Mouse (Mus musculus): Measurements from ENCODE around the gene Psg17. TPM values are rescaled to one million over a fixed set of nuclear protein-coding genes. Genes with fewer than 3 reads are reported as not detected.
"Not testable (repeated sequence)": the region's sequence is repeated elsewhere in the genome, so short reads cannot be mapped to it uniquely, and the experiment has no call there.

The Psg17 gene
- polyA plus RNA-seq, 1 experiment = not detected

GRCm38 (mm10) chr7:18832298-18832697 lies 10.9 kb upstream of the Psg17 start:
- no peaks in the 10 kb centered on the region for H3K4me1 ChIP-seq (ENCODE audit: control insufficient read depth, insufficient read depth, low read length)
- no peak for TF ChIP-seq CTCF (IDR thresholded peaks at IDR 0.05; ENCODE audit: low read depth, low read length)
- TF ChIP-seq POLR2A (IDR thresholded peaks at IDR 0.05; ENCODE audit: borderline replicate concordance, low read depth, low read length) = no peak
- no peak overlapping the region for H3K27ac ChIP-seq (ENCODE audit: insufficient read depth, low read depth, low read length)
- H3K4me3 ChIP-seq (ENCODE audit: insufficient read depth, low read length) = no peak overlapping the region

GRCm38 (mm10) chr7:18829545-18829944 lies 8.1 kb upstream of the Psg17 start:
- H3K4me1 ChIP-seq (ENCODE audit: control insufficient read depth, insufficient read depth, low read length) = no peaks in the 10 kb centered on the region
- TF ChIP-seq POLR2A (IDR thresholded peaks at IDR 0.05; ENCODE audit: borderline replicate concordance, low read depth, low read length) (no peak), CTCF (IDR thresholded peaks at IDR 0.05; ENCODE audit: low read depth, low read length) (no peak)
- no peak overlapping the region for H3K4me3 ChIP-seq (ENCODE audit: insufficient read depth, low read length)
- H3K27ac ChIP-seq (ENCODE audit: insufficient read depth, low read depth, low read length) = no peak overlapping the region

- TF ChIP-seq CTCF (IDR thresholded peaks at IDR 0.05; ENCODE audit: low read depth, low read length) (no peak; the same call in 1 of the 2 replicates), POLR2A (IDR thresholded peaks at IDR 0.05; ENCODE audit: borderline replicate concordance, low read depth, low read length) (no peak)
- Histone ChIP-seq H3K4me3 (ENCODE audit: insufficient read depth, low read length) (no peak overlapping the region), H3K27ac (ENCODE audit: insufficient read depth, low read depth, low read length) (no peak overlapping the region), H3K4me1 (ENCODE audit: control insufficient read depth, insufficient read depth, low read length) (no peaks in the 10 kb centered on the region)
These were observed 7.2 kb upstream of the Psg17 start for GRCm38 (mm10) chr7:18828592-18828991.

- H3K4me3 ChIP-seq (ENCODE audit: insufficient read depth, low read length) = no peak overlapping the region
- no peaks in the 10 kb centered on the region for H3K4me1 ChIP-seq (ENCODE audit: control insufficient read depth, insufficient read depth, low read length)
- TF ChIP-seq CTCF (IDR thresholded peaks at IDR 0.05; ENCODE audit: low read depth, low read length) (no peak), POLR2A (IDR thresholded peaks at IDR 0.05; ENCODE audit: borderline replicate concordance, low read depth, low read length) (no peak)
These were observed 6.6 kb upstream of the Psg17 start for GRCm38 (mm10) chr7:18827792-18828546.

GRCm38 (mm10) chr7:18818301-18818700 lies 3.1 kb downstream of the Psg17 start:
- TF ChIP-seq CTCF (IDR thresholded peaks at IDR 0.05; ENCODE audit: low read depth, low read length) (no peak), POLR2A (IDR thresholded peaks at IDR 0.05; ENCODE audit: borderline replicate concordance, low read depth, low read length) (no peak)
- H3K4me3 ChIP-seq (ENCODE audit: insufficient read depth, low read length) = no peak overlapping the region
- H3K4me1 ChIP-seq (ENCODE audit: control insufficient read depth, insufficient read depth, low read length) = no peaks in the 10 kb centered on the region
- H3K27ac ChIP-seq (ENCODE audit: insufficient read depth, low read depth, low read length) = no peak overlapping the region

More at GRCm38 (mm10) chr7:18827792-18828546, 6.6 kb upstream of the Psg17 start:
- H3K27ac ChIP-seq (ENCODE audit: insufficient read depth, low read depth, low read length) = no peak overlapping the region

GRCm38 (mm10) chr7:18803526-18803925 lies 17.9 kb downstream of the Psg17 start:
- H3K4me3 ChIP-seq (ENCODE audit: insufficient read depth, low read length) = no peak overlapping the region
- TF ChIP-seq POLR2A (IDR thresholded peaks at IDR 0.05; ENCODE audit: borderline replicate concordance, low read depth, low read length) = no peak
- TF ChIP-seq CTCF (IDR thresholded peaks at IDR 0.05; ENCODE audit: low read depth, low read length) = no peak
- H3K27ac ChIP-seq (ENCODE audit: insufficient read depth, low read depth, low read length) = no peak overlapping the region
- H3K4me1 ChIP-seq (ENCODE audit: control insufficient read depth, insufficient read depth, low read length) = no peaks in the 10 kb centered on the region

- no peak for TF ChIP-seq POLR2A (IDR thresholded peaks at IDR 0.05; ENCODE audit: borderline replicate concordance, low read depth, low read length)
- TF ChIP-seq CTCF (IDR thresholded peaks at IDR 0.05; ENCODE audit: low read depth, low read length) = no peak
- Histone ChIP-seq H3K4me3 (ENCODE audit: insufficient read depth, low read length) (no peak overlapping the region), H3K27ac (ENCODE audit: insufficient read depth, low read depth, low read length) (no peak overlapping the region), H3K4me1 (ENCODE audit: control insufficient read depth, insufficient read depth, low read length) (no peaks in the 10 kb centered on the region)
These were observed 22.3 kb downstream of the Psg17 start for GRCm38 (mm10) chr7:18799129-18799528.

GRCm38 (mm10) chr7:18798420-18798819 lies 23.0 kb downstream of the Psg17 start, which contains the start of gene Psg19:
Psg19 (minus strand) TSS chr7:18798520.
- H3K27ac ChIP-seq (ENCODE audit: insufficient read depth, low read depth, low read length) = no peak within 1 kb of the TSS

GRCm38 (mm10) chr7:18790671-18791070 lies 30.7 kb downstream of the Psg17 start:
- not testable (repeated sequence) for H3K27ac ChIP-seq (ENCODE audit: insufficient read depth, low read depth, low read length); H3K4me3 ChIP-seq (ENCODE audit: insufficient read depth, low read length)

More at GRCm38 (mm10) chr7:18798420-18798819, 23.0 kb downstream of the Psg17 start, which contains the start of gene Psg19:
- H3K4me3 ChIP-seq (ENCODE audit: insufficient read depth, low read length) = no peak within 1 kb of the TSS
- H3K4me1 ChIP-seq (ENCODE audit: control insufficient read depth, insufficient read depth, low read length) = no peaks in the 10 kb centered on the region
- no peak for TF ChIP-seq CTCF (IDR thresholded peaks at IDR 0.05; ENCODE audit: low read depth, low read length)
- no peak for TF ChIP-seq POLR2A (IDR thresholded peaks at IDR 0.05; ENCODE audit: borderline replicate concordance, low read depth, low read length)

GRCm38 (mm10) chr7:18781301-18781700 lies 40.1 kb downstream of the Psg17 start:
- not testable (repeated sequence) for H3K4me3 ChIP-seq (ENCODE audit: insufficient read depth, low read length); H3K4me1 ChIP-seq (ENCODE audit: control insufficient read depth, insufficient read depth, low read length); H3K27ac ChIP-seq (ENCODE audit: insufficient read depth, low read depth, low read length)

More at GRCm38 (mm10) chr7:18790671-18791070, 30.7 kb downstream of the Psg17 start:
- H3K4me1 ChIP-seq (ENCODE audit: control insufficient read depth, insufficient read depth, low read length) = not testable (repeated sequence)
